Comparison of ENCODE assay signal across 8 mouse cellular contexts in the genomic region with DNA sequence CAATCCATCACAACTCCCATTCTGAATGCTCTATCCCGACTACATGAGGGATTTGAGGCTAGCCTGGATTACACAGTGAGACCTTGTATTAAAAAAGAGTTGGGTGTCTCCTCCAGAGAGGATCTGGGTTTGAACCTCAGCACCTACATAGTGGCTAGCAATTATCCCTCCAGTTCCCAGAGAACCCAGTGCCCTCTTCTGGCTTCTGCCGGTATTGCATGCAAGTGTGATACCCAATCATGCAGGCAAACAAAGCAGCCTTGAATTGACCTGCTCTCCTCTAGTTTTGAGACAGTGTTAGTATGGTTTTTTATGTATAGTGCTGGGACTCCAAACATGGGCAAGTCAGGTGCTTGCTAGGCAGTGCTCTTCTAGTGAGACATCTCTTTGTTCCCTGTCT. TPM values are rescaled to one million over a fixed set of nuclear protein-coding genes. Genes with fewer than 3 reads are reported as not detected.
DNase-seq lines count a peak whose midpoint lies in the region; ATAC-seq lines count a peak whose summit lies in the region.

No protein-coding gene starts in this region.

- peak; percentile 55 for DNase-seq in layer of hippocampus, adult 11-12 months (ENCODE audit: low spot score)
- DNase-seq in layer of hippocampus, adult 9-11 months, result no peak
- peak; percentile 52 for DNase-seq in brain, adult 2 months (ENCODE audit: low read depth, low spot score)
- DNase-seq in kidney, adult 11 months, result peak; percentile 46
- peak; percentile 83 for DNase-seq in liver
- peak; percentile 62 to 85 for DNase-seq in thymus, postnatal 10 days (ENCODE audit: low spot score in 2 of 2)

- no peak overlapping the region for H3K4me3 ChIP-seq in forebrain, embryonic 12.5 days (replicated peaks)

- no peak for ATAC-seq in forebrain, embryonic 12.5 days (ENCODE audit: low FRiP score)
- ATAC-seq in neutrophil, adult 5-6 weeks (ENCODE audit: extremely low read depth, insufficient number of reproducible peaks, low FRiP score, poor library complexity, severe bottlenecking), result 0 out of 2 replicates have a peak, but pooled peaks have one; percentile 27

- H3K9ac ChIP-seq in forebrain, embryonic 12.5 days, result no peak overlapping the region

- H3K36me3 ChIP-seq in forebrain, embryonic 12.5 days (replicated peaks), result peaks cover 10% of the 10 kb centered on the region

- peak overlapping the region; percentile 77; the same call in 1 of the 2 replicates for H3K4me2 ChIP-seq in forebrain, embryonic 12.5 days

- H3K4me1 ChIP-seq in forebrain, embryonic 12.5 days, result peaks cover 38% of the 10 kb centered on the region

- no peaks in the 10 kb centered on the region for H3K9me3 ChIP-seq in forebrain, embryonic 12.5 days

- 21% methylated on average over 2 of the region's 2 CpGs for WGBS in forebrain, embryonic 12.5 days

- no peak overlapping the region for H3K27ac ChIP-seq in forebrain, embryonic 12.5 days

- H3K27me3 ChIP-seq in forebrain, embryonic 12.5 days, result peaks cover 7% of the 10 kb centered on the region

RNA-seq across cellular contexts. Expression of gene Tcf19, which starts 2.7 kb away (rescaled TPM):
- polyA plus RNA-seq in forebrain, embryonic 12.5 days (2016; fragmentation: Nextera tagmentation; extraction: Ambion mirVana), result 53.4 and 59.0 TPM in 2 replicates
- total RNA-seq in neutrophil, adult 5-6 weeks (2017), result 1.4 and 2.5 TPM in 2 replicates

RNA-seq across cellular contexts. Expression of gene Cchcr1, which starts 3.0 kb away (rescaled TPM):
- 19.0 and 19.1 TPM in 2 replicates for polyA plus RNA-seq in forebrain, embryonic 12.5 days (2016; fragmentation: Nextera tagmentation; extraction: Ambion mirVana)
- total RNA-seq in neutrophil, adult 5-6 weeks (2017), result 3.1 TPM in 2 replicates

RNA-seq across cellular contexts. Expression of gene Pou5f1, which starts 8.1 kb away (rescaled TPM):
- 0.14 TPM in 1 of 2 replicates, not detected in the other for polyA plus RNA-seq in forebrain, embryonic 12.5 days (2016; fragmentation: Nextera tagmentation; extraction: Ambion mirVana)
- total RNA-seq in neutrophil, adult 5-6 weeks (2017), result 0.49 TPM in 1 of 2 replicates, not detected in the other

RNA-seq across cellular contexts. Expression of gene Psors1c2, which starts 19.1 kb away (rescaled TPM):
- polyA plus RNA-seq in forebrain, embryonic 12.5 days (2016; fragmentation: Nextera tagmentation; extraction: Ambion mirVana), result 1.1 and 1.5 TPM in 2 replicates
- not detected in 2 replicates for total RNA-seq in neutrophil, adult 5-6 weeks (2017)

RNA-seq across cellular contexts. Expression of gene Cdsn, which starts 38.0 kb away (rescaled TPM):
- polyA plus RNA-seq in forebrain, embryonic 12.5 days (2016; fragmentation: Nextera tagmentation; extraction: Ambion mirVana), result not detected in 2 replicates
- not detected in 2 replicates for total RNA-seq in neutrophil, adult 5-6 weeks (2017)
